Mouse (Mus musculus): ENCODE measurements around the gene Abcb6.

The Abcb6 gene

GRCm38 (mm10) chr1:75208967-75209678 lies 28.9 kb upstream of the Abcb6 start:
- peak in 1 of 2 experiments; percentile 27 for DNase-seq (ENCODE audit: low spot score in 2 of 2)

- DNase-seq (ENCODE audit: low spot score in 2 of 2), result no peak
These were observed 21.0 kb upstream of the Abcb6 start for GRCm38 (mm10) chr1:75201236-75201635.

- DNase-seq (ENCODE audit: low spot score in 2 of 2), result no peak
These were observed 12.3 kb upstream of the Abcb6 start for GRCm38 (mm10) chr1:75192452-75192851.

GRCm38 (mm10) chr1:75191622-75192402 lies 11.6 kb upstream of the Abcb6 start, which contains the start of the genes Ankzf1 and Atg9a:
Gene Ankzf1 (plus strand): TSS chr1:75192151.
Gene Atg9a (minus strand): TSS chr1:75192196.
- peak; percentile 88 to 95 for DNase-seq (ENCODE audit: low spot score in 2 of 2)

GRCm38 (mm10) chr1:75191258-75191621 lies 11.0 kb upstream of the Abcb6 start:
- no peak for DNase-seq (ENCODE audit: low spot score in 2 of 2)

GRCm38 (mm10) chr1:75190577-75190976 lies 10.4 kb upstream of the Abcb6 start:
- no peak for DNase-seq (ENCODE audit: low spot score in 2 of 2)

GRCm38 (mm10) chr1:75187914-75188483 lies 7.8 kb upstream of the Abcb6 start:
- no peak for DNase-seq (ENCODE audit: low spot score in 2 of 2)

- DNase-seq (ENCODE audit: low spot score in 2 of 2), result no peak
These were observed 6.9 kb upstream of the Abcb6 start for GRCm38 (mm10) chr1:75187126-75187525.

GRCm38 (mm10) chr1:75185495-75185894 lies 5.3 kb upstream of the Abcb6 start:
- no peak for DNase-seq (ENCODE audit: low spot score in 2 of 2)

GRCm38 (mm10) chr1:75182160-75182559 lies 2.0 kb upstream of the Abcb6 start:
- no peak for DNase-seq (ENCODE audit: low spot score in 2 of 2)

GRCm38 (mm10) chr1:75181377-75181870 lies 1.2 kb upstream of the Abcb6 start:
- no peak for DNase-seq (ENCODE audit: low spot score in 2 of 2)

- no peak for DNase-seq (ENCODE audit: low spot score in 2 of 2)
These were observed 549 bp upstream of the Abcb6 start for GRCm38 (mm10) chr1:75180741-75181140.

GRCm38 (mm10) chr1:75179334-75180104 lies 673 bp downstream of the Abcb6 start:
- DNase-seq (ENCODE audit: low spot score in 2 of 2), result no peak

GRCm38 (mm10) chr1:75168472-75169464 lies 11.4 kb downstream of the Abcb6 start, which contains the start of gene Zfand2b:
Gene Zfand2b (plus strand): TSS chr1:75168646.
- peak; percentile 97 for DNase-seq (ENCODE audit: low spot score in 2 of 2)

GRCm38 (mm10) chr1:75168093-75168471 lies 12.1 kb downstream of the Abcb6 start:
- no peak for DNase-seq (ENCODE audit: low spot score in 2 of 2)

GRCm38 (mm10) chr1:75160256-75160617 lies 20.0 kb downstream of the Abcb6 start:
- DNase-seq (ENCODE audit: low spot score in 2 of 2), result no peak

GRCm38 (mm10) chr1:75159540-75160255 lies 20.5 kb downstream of the Abcb6 start:
- no peak for DNase-seq (ENCODE audit: low spot score in 2 of 2)

- no peak for DNase-seq (ENCODE audit: low spot score in 2 of 2)
These were observed 21.2 kb downstream of the Abcb6 start for GRCm38 (mm10) chr1:75158990-75159389.

GRCm38 (mm10) chr1:75155837-75156236 lies 24.4 kb downstream of the Abcb6 start:
- DNase-seq (ENCODE audit: low spot score in 2 of 2), result no peak

- no peak for DNase-seq (ENCODE audit: low spot score in 2 of 2)
These were observed 31.5 kb downstream of the Abcb6 start for GRCm38 (mm10) chr1:75148727-75149126.

Measured in thymus, postnatal 10 days (tissue).